Mouse (Mus musculus) forebrain, embryonic 10.5 days (tissue): Measurements from ENCODE around the gene Sftpa1. TPM values are rescaled to one million over a fixed set of nuclear protein-coding genes. Genes with fewer than 3 reads are reported as not detected.

Experiments used
- DNase-seq: peaks from one replicate; pipeline ENCODE4 v3.0.0-alpha.2; 2017; ENCODE audit warnings: low spot score; ENCODE audit errors: extremely low spot score
- H3K27ac ChIP-seq: fragments of 300-500 bp; sonication (generic); 2 replicates; pipeline ENCODE4 v1.5.1; 2016; ENCODE audit warnings: mild to moderate bottlenecking
- H3K27me3 ChIP-seq: fragments of 300-500 bp; sonication (generic); 2 replicates; pipeline ENCODE4 v1.6.1; 2016; ENCODE audit warnings: mild to moderate bottlenecking; ENCODE audit not compliant: poor library complexity, severe bottlenecking
- H3K36me3 ChIP-seq: fragments of 300-500 bp; sonication (generic); replicated peaks from 2 replicates; pipeline ENCODE4 v1.6.1; 2016; ENCODE audit warnings: mild to moderate bottlenecking, moderate library complexity
- H3K4me1 ChIP-seq: fragments of 300-500 bp; sonication (generic); 2 replicates; pipeline ENCODE4 v1.6.1; 2016
- H3K4me3 ChIP-seq: fragments of 300-500 bp; sonication (generic); 2 replicates; pipeline ENCODE4 v1.5.1; 2016; ENCODE audit warnings: mild to moderate bottlenecking, moderate library complexity
- H3K9me3 ChIP-seq: fragments of 300-500 bp; sonication (generic); 2 replicates; pipeline ENCODE4 v1.6.1; 2016; ENCODE audit warnings: mild to moderate bottlenecking, moderate library complexity
- WGBS: fragments of 180-500 bp; shearing (Covaris S2); methylation state at CpG from one replicate; pipeline ENCODE4 v1.1.7; 2016; 5-methylcytosine and 5-hydroxymethylcytosine counted together
- polyA plus RNA-seq: library from polyadenylated mRNA; unstranded; fragments of >200 nt; fragmentation: Nextera tagmentation; extraction: Ambion mirVana; gene quantifications from 2 replicates; pipeline ENCODE4 v1.2.1, GENCODE M21; 2016

Gene Sftpa1
- polyA plus RNA-seq, 1 experiment from 2014 or later: not detected

GRCm38 (mm10) chr14:41116271-41116670 is 15.3 kb upstream of the Sftpa1 start:
- Histone ChIP-seq H3K4me1 (no peaks in the 10 kb centered on the region), H3K9me3 (no peaks in the 10 kb centered on the region), H3K27me3 (no peaks in the 10 kb centered on the region), H3K27ac (no peak overlapping the region), H3K36me3 (no peaks in the 10 kb centered on the region), H3K4me3 (no peak overlapping the region)
- WGBS: 77% methylated on average over 3 of the region's 3 CpGs
- DNase-seq: no peak

- Histone ChIP-seq H3K9me3 (no peaks in the 10 kb centered on the region), H3K4me3 (no peak overlapping the region), H3K36me3 (no peaks in the 10 kb centered on the region), H3K27me3 (no peaks in the 10 kb centered on the region), H3K27ac (no peak overlapping the region), H3K4me1 (no peaks in the 10 kb centered on the region)
- WGBS: 91% methylated on average over 5 of the region's 5 CpGs
- DNase-seq: no peak
Measured at GRCm38 (mm10) chr14:41124683-41125082, 6.9 kb upstream of the Sftpa1 start.

GRCm38 (mm10) chr14:41127997-41128396 is 3.6 kb upstream of the Sftpa1 start:
- 20% methylated on average over 4 of the region's 4 CpGs for WGBS
- no peaks in the 10 kb centered on the region for H3K4me1 ChIP-seq
- no peaks in the 10 kb centered on the region for H3K27me3 ChIP-seq
- DNase-seq: peak; percentile 31
- no peak overlapping the region for H3K27ac ChIP-seq
- no peaks in the 10 kb centered on the region for H3K36me3 ChIP-seq
- no peak overlapping the region for H3K4me3 ChIP-seq
- no peaks in the 10 kb centered on the region for H3K9me3 ChIP-seq

- no peaks in the 10 kb centered on the region for H3K27me3 ChIP-seq
- no peaks in the 10 kb centered on the region for H3K36me3 ChIP-seq
- no peaks in the 10 kb centered on the region for H3K4me1 ChIP-seq
- no peak for DNase-seq
- H3K27ac ChIP-seq: no peak overlapping the region
- no peak overlapping the region for H3K4me3 ChIP-seq
- no peaks in the 10 kb centered on the region; the same call in 1 of the 2 replicates for H3K9me3 ChIP-seq
Measured at GRCm38 (mm10) chr14:41137006-41137405, 5.4 kb downstream of the Sftpa1 start.

- no peak for DNase-seq
- 88% methylated on average over 1 of the region's 1 CpGs for WGBS
- no peaks in the 10 kb centered on the region for H3K27me3 ChIP-seq
Measured at GRCm38 (mm10) chr14:41140686-41141085, 9.1 kb downstream of the Sftpa1 start.

GRCm38 (mm10) chr14:41146035-41146434 is 14.5 kb downstream of the Sftpa1 start:
- no peak for DNase-seq
- Histone ChIP-seq H3K4me1 (no peaks in the 10 kb centered on the region), H3K27me3 (no peaks in the 10 kb centered on the region), H3K27ac (no peak overlapping the region), H3K9me3 (no peaks in the 10 kb centered on the region; the same call in 1 of the 2 replicates), H3K36me3 (no peaks in the 10 kb centered on the region), H3K4me3 (no peak overlapping the region)
- WGBS: 78% methylated on average over 6 of the region's 6 CpGs

More at GRCm38 (mm10) chr14:41140686-41141085, 9.1 kb downstream of the Sftpa1 start:
- no peaks in the 10 kb centered on the region for H3K36me3 ChIP-seq
- no peaks in the 10 kb centered on the region; the same call in 1 of the 2 replicates for H3K9me3 ChIP-seq
- H3K4me3 ChIP-seq: no peak overlapping the region
- H3K4me1 ChIP-seq: no peaks in the 10 kb centered on the region
- no peak overlapping the region for H3K27ac ChIP-seq

GRCm38 (mm10) chr14:41146922-41147321 is 15.3 kb downstream of the Sftpa1 start:
- 89% methylated on average over 3 of the region's 3 CpGs for WGBS
- no peaks in the 10 kb centered on the region; the same call in 1 of the 2 replicates for H3K9me3 ChIP-seq
- H3K4me3 ChIP-seq: no peak overlapping the region
- no peaks in the 10 kb centered on the region for H3K27me3 ChIP-seq
- no peaks in the 10 kb centered on the region for H3K36me3 ChIP-seq
- no peak for DNase-seq
- H3K27ac ChIP-seq: no peak overlapping the region
- H3K4me1 ChIP-seq: no peaks in the 10 kb centered on the region

GRCm38 (mm10) chr14:41147356-41147755 is 15.8 kb downstream of the Sftpa1 start:
- Histone ChIP-seq H3K36me3 (no peaks in the 10 kb centered on the region), H3K4me3 (no peak overlapping the region), H3K4me1 (no peaks in the 10 kb centered on the region), H3K27ac (no peak overlapping the region), H3K9me3 (no peaks in the 10 kb centered on the region), H3K27me3 (no peaks in the 10 kb centered on the region)
- whole genome bisulfite sequencing: 86% methylated on average over 2 of the region's 2 CpGs
- DNase-seq: no peak

- Histone ChIP-seq H3K36me3 (no peaks in the 10 kb centered on the region), H3K9me3 (no peaks in the 10 kb centered on the region), H3K27ac (no peak within 1 kb of the TSS), H3K4me1 (no peaks in the 10 kb centered on the region), H3K4me3 (no peak within 1 kb of the TSS), H3K27me3 (no peaks in the 10 kb centered on the region)
- 90% methylated on average over 7 of the region's 7 CpGs for WGBS
- DNase-seq: no peak
Measured at GRCm38 (mm10) chr14:41151220-41151898, 19.8 kb downstream of the Sftpa1 start, which contains the start of gene Mbl1. Gene Mbl1 (plus strand): TSS chr14:41151458.

- 91% methylated on average over 4 of the region's 4 CpGs for WGBS
- H3K9me3 ChIP-seq: no peaks in the 10 kb centered on the region
- no peaks in the 10 kb centered on the region for H3K36me3 ChIP-seq
- H3K27me3 ChIP-seq: no peaks in the 10 kb centered on the region
- peaks cover 6% of the 10 kb centered on the region for H3K4me1 ChIP-seq
- no peak overlapping the region for H3K4me3 ChIP-seq
- no peak overlapping the region for H3K27ac ChIP-seq
- no peak for DNase-seq
Measured at GRCm38 (mm10) chr14:41160076-41160475, 28.5 kb downstream of the Sftpa1 start.

- DNase-seq: no peak
- H3K36me3 ChIP-seq: no peaks in the 10 kb centered on the region
- H3K4me3 ChIP-seq: no peak overlapping the region
- H3K27me3 ChIP-seq: no peaks in the 10 kb centered on the region
- no peak overlapping the region for H3K27ac ChIP-seq
- H3K9me3 ChIP-seq: no peaks in the 10 kb centered on the region
- WGBS: 47% methylated on average over 1 of the region's 1 CpGs
- peaks cover 6% of the 10 kb centered on the region for H3K4me1 ChIP-seq
Measured at GRCm38 (mm10) chr14:41160743-41161142, 29.2 kb downstream of the Sftpa1 start.

GRCm38 (mm10) chr14:41162663-41163062 is 31.1 kb downstream of the Sftpa1 start:
- no peaks in the 10 kb centered on the region for H3K9me3 ChIP-seq
- H3K4me3 ChIP-seq: no peak overlapping the region
- DNase-seq: peak; percentile 21
- peaks cover 6% of the 10 kb centered on the region for H3K4me1 ChIP-seq
- no peaks in the 10 kb centered on the region for H3K36me3 ChIP-seq
- WGBS: 31% methylated on average over 2 of the region's 2 CpGs
- no peak overlapping the region for H3K27ac ChIP-seq
- no peaks in the 10 kb centered on the region for H3K27me3 ChIP-seq

- no peaks in the 10 kb centered on the region for H3K36me3 ChIP-seq
- DNase-seq: no peak
- no peak overlapping the region for H3K27ac ChIP-seq
- H3K4me1 ChIP-seq: no peaks in the 10 kb centered on the region
- 72% methylated on average over 5 of the region's 5 CpGs for whole genome bisulfite sequencing
- no peaks in the 10 kb centered on the region for H3K27me3 ChIP-seq
- no peak overlapping the region for H3K4me3 ChIP-seq
- H3K9me3 ChIP-seq: no peaks in the 10 kb centered on the region
Measured at GRCm38 (mm10) chr14:41167278-41167677, 35.7 kb downstream of the Sftpa1 start.
